Mouse (Mus musculus): ENCODE results near the gene Tceal7. TPM values are rescaled to one million over a fixed set of nuclear protein-coding genes. Genes with fewer than 3 reads are reported as not detected.
"Not testable (repeated sequence)": the region's sequence is repeated elsewhere in the genome, so short reads cannot be mapped to it uniquely, and the experiment has no call there.

Tceal7 gene
- polyA plus RNA-seq (2014; fragmentation: Nextera tagmentation; extraction: Ambion mirVana) = 0.69 and 0.77 TPM in 2 replicates

GRCm38 (mm10) chrX:136214729-136215677 is at the start of gene Tceal7, which contains the start of gene Bex1:
Gene Tceal7 (plus strand): TSS chrX:136214779.
Gene Bex1 (minus strand): TSS chrX:136215513.
- H3K9me3 ChIP-seq (ENCODE audit: control insufficient read depth, low read length); DNase-seq (ENCODE audit: low spot score); H3K27ac ChIP-seq (ENCODE audit: low read depth, low read length); H3K27me3 ChIP-seq (replicated peaks; ENCODE audit: control insufficient read depth, insufficient read depth, low read length); H3K4me1 ChIP-seq (replicated peaks; ENCODE audit: control insufficient read depth, insufficient read depth, low read length); H3K9ac ChIP-seq (ENCODE audit: low read depth, low read length); H3K36me3 ChIP-seq (ENCODE audit: control insufficient read depth, insufficient read depth, low read length): not testable (repeated sequence)
- H3K4me2 ChIP-seq = peak within 1 kb of the TSS; percentile 44
- peak; percentile 85 for ATAC-seq (replicated peaks; ENCODE audit: low FRiP score)
- WGBS = 34% methylated on average over 12 of the region's 67 CpGs
- peak within 1 kb of the TSS; percentile 38 for H3K4me3 ChIP-seq (ENCODE audit: low read depth, low read length)

- no peaks in the 10 kb centered on the region for H3K9me3 ChIP-seq (ENCODE audit: control insufficient read depth, low read length)
- H3K9ac ChIP-seq (ENCODE audit: low read depth, low read length) = peak overlapping the region; percentile 53; the same call in 1 of the 2 replicates
- H3K4me2 ChIP-seq = peak overlapping the region; percentile 64
- H3K4me3 ChIP-seq (ENCODE audit: low read depth, low read length) = peak overlapping the region; percentile 55
- ATAC-seq (replicated peaks; ENCODE audit: low FRiP score) = peak; percentile 55
- peak overlapping the region; percentile 58; the same call in 1 of the 2 replicates for H3K27ac ChIP-seq (ENCODE audit: low read depth, low read length)
- 44% methylated on average over 10 of the region's 10 CpGs for WGBS
- H3K4me1 ChIP-seq (replicated peaks; ENCODE audit: control insufficient read depth, insufficient read depth, low read length) = no peaks in the 10 kb centered on the region
- DNase-seq (ENCODE audit: low spot score) = no peak
- no peaks in the 10 kb centered on the region for H3K27me3 ChIP-seq (replicated peaks; ENCODE audit: control insufficient read depth, insufficient read depth, low read length)
- H3K36me3 ChIP-seq (ENCODE audit: control insufficient read depth, insufficient read depth, low read length) = no peaks in the 10 kb centered on the region
Measured at GRCm38 (mm10) chrX:136170625-136171024, 44.0 kb upstream of the Tceal7 start.

GRCm38 (mm10) chrX:136171189-136172117 is 43.1 kb upstream of the Tceal7 start:
- H3K27ac ChIP-seq (ENCODE audit: low read depth, low read length) = peak overlapping the region; percentile 81
- ATAC-seq (replicated peaks; ENCODE audit: low FRiP score) (peak; percentile 60), DNase-seq (ENCODE audit: low spot score) (peak; percentile 46)
- no peaks in the 10 kb centered on the region for H3K36me3 ChIP-seq (ENCODE audit: control insufficient read depth, insufficient read depth, low read length)
- H3K9me3 ChIP-seq (ENCODE audit: control insufficient read depth, low read length) = no peaks in the 10 kb centered on the region
- peak overlapping the region; percentile 78 for H3K9ac ChIP-seq (ENCODE audit: low read depth, low read length)
- no peaks in the 10 kb centered on the region for H3K27me3 ChIP-seq (replicated peaks; ENCODE audit: control insufficient read depth, insufficient read depth, low read length)
- WGBS = 15% methylated on average over 24 of the region's 24 CpGs
- H3K4me2 ChIP-seq = peak overlapping the region; percentile 64
- peak overlapping the region; percentile 55 for H3K4me3 ChIP-seq (ENCODE audit: low read depth, low read length)
- no peaks in the 10 kb centered on the region for H3K4me1 ChIP-seq (replicated peaks; ENCODE audit: control insufficient read depth, insufficient read depth, low read length)

GRCm38 (mm10) chrX:136172118-136172551 is 42.4 kb upstream of the Tceal7 start, which contains the start of gene Tceal8:
Gene Tceal8 (minus strand): TSS chrX:136172342.
- Histone ChIP-seq H3K9me3 (ENCODE audit: control insufficient read depth, low read length) (no peaks in the 10 kb centered on the region), H3K27me3 (replicated peaks; ENCODE audit: control insufficient read depth, insufficient read depth, low read length) (no peaks in the 10 kb centered on the region), H3K4me3 (ENCODE audit: low read depth, low read length) (peak within 1 kb of the TSS; percentile 55), H3K27ac (ENCODE audit: low read depth, low read length) (peak within 1 kb of the TSS; percentile 81), H3K4me2 (peak within 1 kb of the TSS; percentile 64), H3K4me1 (replicated peaks; ENCODE audit: control insufficient read depth, insufficient read depth, low read length) (no peaks in the 10 kb centered on the region), H3K36me3 (ENCODE audit: control insufficient read depth, insufficient read depth, low read length) (no peaks in the 10 kb centered on the region), H3K9ac (ENCODE audit: low read depth, low read length) (peak within 1 kb of the TSS; percentile 78)
- DNase-seq (ENCODE audit: low spot score) (peak; percentile 66), ATAC-seq (replicated peaks; ENCODE audit: low FRiP score) (peak; percentile 94)
- WGBS = 18% methylated on average over 10 of the region's 10 CpGs

GRCm38 (mm10) chrX:136172786-136173185 is 41.8 kb upstream of the Tceal7 start:
- no peak overlapping the region for H3K27ac ChIP-seq (ENCODE audit: low read depth, low read length)
- H3K9me3 ChIP-seq (ENCODE audit: control insufficient read depth, low read length) = no peaks in the 10 kb centered on the region
- peak overlapping the region; percentile 55 for H3K4me3 ChIP-seq (ENCODE audit: low read depth, low read length)
- H3K4me1 ChIP-seq (replicated peaks; ENCODE audit: control insufficient read depth, insufficient read depth, low read length) = no peaks in the 10 kb centered on the region
- no peaks in the 10 kb centered on the region for H3K36me3 ChIP-seq (ENCODE audit: control insufficient read depth, insufficient read depth, low read length)
- H3K27me3 ChIP-seq (replicated peaks; ENCODE audit: control insufficient read depth, insufficient read depth, low read length) = no peaks in the 10 kb centered on the region
- DNase-seq (ENCODE audit: low spot score) (no peak), ATAC-seq (replicated peaks; ENCODE audit: low FRiP score) (no peak)
- H3K9ac ChIP-seq (ENCODE audit: low read depth, low read length) = peak overlapping the region; percentile 38; the same call in 1 of the 2 replicates
- 27% methylated on average over 10 of the region's 10 CpGs for WGBS
- peak overlapping the region; percentile 64 for H3K4me2 ChIP-seq

- Histone ChIP-seq H3K9ac (ENCODE audit: low read depth, low read length) (no peak overlapping the region), H3K4me1 (replicated peaks; ENCODE audit: control insufficient read depth, insufficient read depth, low read length) (no peaks in the 10 kb centered on the region), H3K36me3 (ENCODE audit: control insufficient read depth, insufficient read depth, low read length) (no peaks in the 10 kb centered on the region), H3K27ac (ENCODE audit: low read depth, low read length) (no peak overlapping the region), H3K27me3 (replicated peaks; ENCODE audit: control insufficient read depth, insufficient read depth, low read length) (no peaks in the 10 kb centered on the region), H3K4me3 (ENCODE audit: low read depth, low read length) (no peak overlapping the region), H3K4me2 (no peak overlapping the region), H3K9me3 (ENCODE audit: control insufficient read depth, low read length) (no peaks in the 10 kb centered on the region)
- ATAC-seq (replicated peaks; ENCODE audit: low FRiP score) (no peak), DNase-seq (ENCODE audit: low spot score) (no peak)
- WGBS = 22% methylated on average over 11 of the region's 11 CpGs
Measured at GRCm38 (mm10) chrX:136180897-136181553, 33.6 kb upstream of the Tceal7 start.

- no peak for ATAC-seq (replicated peaks; ENCODE audit: low FRiP score)
- no peak for DNase-seq (ENCODE audit: low spot score)
- H3K4me2 ChIP-seq = no peak overlapping the region
- no peaks in the 10 kb centered on the region for H3K4me1 ChIP-seq (replicated peaks; ENCODE audit: control insufficient read depth, insufficient read depth, low read length)
- no peaks in the 10 kb centered on the region for H3K9me3 ChIP-seq (ENCODE audit: control insufficient read depth, low read length)
- H3K4me3 ChIP-seq (ENCODE audit: low read depth, low read length) = no peak overlapping the region
- WGBS = 79% methylated on average over 1 of the region's 1 CpGs
- no peaks in the 10 kb centered on the region for H3K27me3 ChIP-seq (replicated peaks; ENCODE audit: control insufficient read depth, insufficient read depth, low read length)
- no peak overlapping the region for H3K27ac ChIP-seq (ENCODE audit: low read depth, low read length)
- no peak overlapping the region for H3K9ac ChIP-seq (ENCODE audit: low read depth, low read length)
- H3K36me3 ChIP-seq (ENCODE audit: control insufficient read depth, insufficient read depth, low read length) = no peaks in the 10 kb centered on the region
Measured at GRCm38 (mm10) chrX:136183107-136183506, 31.5 kb upstream of the Tceal7 start.
